Mouse (Mus musculus): ENCODE data around the gene Efna1.

DNA sequence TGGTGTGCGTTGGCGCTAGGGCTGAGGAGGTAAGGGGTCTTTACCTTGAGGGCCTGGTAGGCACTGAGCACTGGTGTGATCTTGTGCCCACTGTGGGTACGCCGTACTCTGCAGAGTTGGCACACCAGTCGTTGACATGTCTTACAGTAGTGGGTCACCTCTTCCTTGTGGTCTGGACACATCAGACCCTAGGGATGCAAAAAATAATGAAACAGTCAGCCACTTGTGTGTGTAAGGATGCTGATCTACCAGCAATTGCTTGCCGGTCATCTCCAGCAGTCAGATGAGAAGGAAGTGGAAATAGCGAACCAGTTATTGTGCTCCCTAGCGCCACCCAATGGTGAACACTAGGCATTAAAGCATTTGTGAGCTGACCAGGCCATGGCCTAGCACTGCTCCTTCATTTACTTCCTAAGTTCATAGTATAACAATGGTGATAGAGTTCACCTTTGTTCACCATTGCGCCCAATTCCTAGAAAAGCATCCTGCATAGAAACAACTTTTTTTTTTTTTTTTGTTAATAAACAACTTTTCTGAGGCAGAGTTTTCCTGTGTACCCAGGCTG lies 38.5 kb downstream of the Efna1 start:
- no peak for TF ChIP-seq CTCF (IDR thresholded peaks at IDR 0.05; ENCODE audit: control insufficient read depth, insufficient read depth, insufficient read length)
- TF ChIP-seq USF1 (IDR thresholded peaks at IDR 0.05; ENCODE audit: low read depth), result no peak
- TF ChIP-seq FOSL1 (IDR thresholded peaks at IDR 0.05; ENCODE audit: insufficient read depth, low read length, poor library complexity, severe bottlenecking), result no peak
- TF ChIP-seq MYOD1 (IDR thresholded peaks at IDR 0.05; ENCODE audit: control insufficient read depth, insufficient read length, low read depth), result no peak
- TF ChIP-seq CEBPB (IDR thresholded peaks at IDR 0.05; ENCODE audit: low read depth), result no peak
- TF ChIP-seq MAX (IDR thresholded peaks at IDR 0.05), result no peak
- TF ChIP-seq MYOG (IDR thresholded peaks at IDR 0.05; ENCODE audit: control insufficient read depth, extremely low read depth, insufficient read length), result no peak
